Mouse (Mus musculus): ENCODE measurements around the gene Armc2.

- TF ChIP-seq CTCF (conservative IDR thresholded peaks at IDR 0.05; ENCODE audit: low read length) (no peak), NANOG (IDR thresholded peaks at IDR 0.05; ENCODE audit: borderline replicate concordance, low read length) (no peak), POU5F1 (IDR thresholded peaks at IDR 0.05; ENCODE audit: borderline replicate concordance, low read length) (no peak)
Measured at GRCm38 (mm10) chr10:41937176-41937575, 81.1 kb downstream of the Armc2 start.
